Mouse (Mus musculus): ENCODE results near the gene Duox1.
"Not testable (repeated sequence)": the region's sequence is repeated elsewhere in the genome, so short reads cannot be mapped to it uniquely, and the experiment has no call there.

Gene Duox1

GRCm38 (mm10) chr2:122376041-122376561 lies 60.6 kb downstream of the Duox1 start:
- peak; percentile 55 to 60 for DNase-seq

- DNase-seq: peak; percentile 95 to 96
Observed at GRCm38 (mm10) chr2:122377215-122377674, 61.8 kb downstream of the Duox1 start.

GRCm38 (mm10) chr2:122377751-122378246 lies 62.3 kb downstream of the Duox1 start:
- peak; percentile 68 to 80 for DNase-seq

- peak; percentile 53 to 62 for DNase-seq
Observed at GRCm38 (mm10) chr2:122378421-122379291, 63.2 kb downstream of the Duox1 start.

GRCm38 (mm10) chr2:122379292-122379650 lies 63.8 kb downstream of the Duox1 start:
- no peak for DNase-seq

- peak; percentile 64 to 71 for DNase-seq
Observed at GRCm38 (mm10) chr2:122380768-122381311, 65.4 kb downstream of the Duox1 start.

- DNase-seq: no peak
Observed at GRCm38 (mm10) chr2:122381329-122382103, 66.0 kb downstream of the Duox1 start.

GRCm38 (mm10) chr2:122382121-122382520 lies 66.6 kb downstream of the Duox1 start:
- DNase-seq: no peak

GRCm38 (mm10) chr2:122385095-122385494 lies 69.6 kb downstream of the Duox1 start:
- DNase-seq: no peak

GRCm38 (mm10) chr2:122387135-122387534 lies 71.7 kb downstream of the Duox1 start:
- DNase-seq: not testable (repeated sequence)

GRCm38 (mm10) chr2:122396150-122396549 lies 80.7 kb downstream of the Duox1 start:
- no peak for DNase-seq
